Mouse (Mus musculus) retina, embryonic 14.5 days (tissue): ENCODE results near the gene Rab14.

ENCODE experiments used
- DNase-seq: peaks from one replicate; pipeline ENCODE4 v3.0.0-alpha.2; 2015; ENCODE audit warnings: low spot score

Gene Rab14

DNA sequence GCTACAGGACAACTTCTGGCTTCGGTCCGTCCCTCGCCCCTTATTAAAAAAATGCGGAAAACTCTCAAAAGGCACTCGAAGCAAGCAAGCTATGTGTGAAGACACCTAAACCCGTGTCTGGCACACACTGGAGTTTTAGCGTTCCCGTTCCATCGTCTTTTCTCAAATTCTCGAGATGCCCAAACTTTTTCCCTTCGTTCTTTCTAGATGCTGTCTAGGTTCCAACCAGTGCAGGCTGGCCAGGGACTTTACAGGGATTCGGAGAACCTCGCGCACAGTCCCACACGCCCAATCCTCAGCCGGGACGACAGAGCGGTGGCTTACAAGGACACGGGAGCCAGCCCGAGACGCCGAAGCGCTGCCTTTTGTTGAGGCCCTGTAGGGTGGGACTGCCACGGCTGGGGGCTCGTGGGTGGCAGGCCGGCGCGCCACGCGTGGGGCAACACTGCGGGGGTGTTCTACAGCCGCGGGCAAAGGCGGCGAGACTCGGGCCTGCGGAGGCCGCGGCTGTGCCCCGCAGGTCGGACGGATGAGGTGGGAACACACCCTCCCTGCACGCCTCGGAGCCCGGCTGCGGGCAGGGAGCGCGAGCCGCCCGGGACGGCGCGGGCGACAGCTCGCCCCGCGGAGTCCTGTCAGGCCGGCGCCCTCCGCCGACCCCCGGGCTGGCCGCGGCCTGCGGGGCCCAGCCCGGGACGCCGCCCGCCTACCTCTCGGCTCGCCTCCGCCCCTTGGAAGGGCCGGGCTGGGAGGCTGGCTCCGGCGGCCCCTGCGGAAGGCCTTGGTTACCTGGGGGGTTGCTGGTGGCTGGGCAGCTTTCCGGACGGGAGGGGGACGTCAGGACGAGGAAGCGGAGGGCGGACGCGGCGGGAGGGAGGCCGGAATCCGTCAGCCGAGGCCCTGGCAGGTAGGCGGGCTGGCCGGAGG, 686 bp downstream of the Rab14 start:
- peak; percentile 43 for DNase-seq

DNA sequence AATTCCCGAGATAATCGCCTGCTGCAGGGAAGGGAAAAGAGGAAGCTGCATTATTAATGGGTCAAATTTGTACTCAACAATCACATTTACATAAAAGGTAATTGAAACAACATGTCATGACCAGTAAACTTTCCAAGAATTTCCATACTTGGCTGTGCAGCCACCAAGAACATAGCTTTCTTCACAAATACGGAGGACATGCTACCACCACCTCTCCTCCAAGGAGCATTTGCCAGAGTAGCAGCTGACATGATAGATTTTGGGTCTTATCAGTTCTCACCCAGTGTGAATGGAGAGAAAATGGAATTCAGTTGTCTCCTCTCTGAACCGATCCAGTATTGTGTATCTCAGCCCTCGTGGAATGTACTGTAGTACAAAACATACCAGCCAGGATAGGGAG, 1.4 kb downstream of the Rab14 start:
- no peak for DNase-seq

DNA sequence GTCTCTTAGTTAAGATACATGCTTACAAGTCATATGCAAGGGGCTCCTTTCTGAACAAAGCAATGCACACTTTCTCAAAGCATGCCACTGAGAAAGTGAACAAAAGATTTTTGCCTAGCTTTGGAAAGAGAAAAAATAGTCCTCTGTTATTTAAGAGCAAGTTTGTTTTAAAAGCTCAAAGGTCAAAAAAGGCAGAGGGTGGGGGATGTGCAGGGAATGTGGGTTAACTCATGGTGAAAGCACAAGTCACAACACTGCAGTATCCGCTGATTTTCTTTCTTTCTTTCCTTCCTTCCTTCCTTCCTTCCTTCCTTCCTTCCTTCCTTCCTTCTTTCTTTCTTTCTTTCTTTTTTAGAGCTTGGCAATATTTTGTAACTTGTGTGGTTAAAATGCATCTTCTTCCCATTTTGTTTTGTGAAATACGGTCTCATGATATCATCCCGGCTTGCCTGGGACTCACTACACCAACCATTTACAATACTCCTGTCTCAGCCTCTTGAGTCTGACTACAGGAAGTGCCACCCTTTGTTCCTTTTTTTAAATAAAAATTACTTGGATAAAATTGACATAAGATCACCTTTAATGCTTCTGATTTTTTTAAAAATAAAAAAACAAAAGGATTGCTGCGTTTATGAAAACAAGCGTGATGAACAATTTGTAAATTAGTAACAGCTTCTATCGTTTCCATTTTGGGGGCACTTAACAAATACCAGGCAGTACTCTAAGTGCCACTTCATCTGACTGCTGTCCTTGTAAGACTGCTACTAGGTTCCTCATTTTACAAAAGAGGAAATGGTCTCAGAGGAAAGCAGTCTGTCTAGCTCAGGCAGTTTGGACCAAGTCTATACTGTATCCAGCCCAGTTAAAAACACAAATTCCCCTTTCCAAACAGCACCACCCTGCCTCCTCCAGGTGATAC, 5.0 kb downstream of the Rab14 start:
- DNase-seq: no peak

DNA sequence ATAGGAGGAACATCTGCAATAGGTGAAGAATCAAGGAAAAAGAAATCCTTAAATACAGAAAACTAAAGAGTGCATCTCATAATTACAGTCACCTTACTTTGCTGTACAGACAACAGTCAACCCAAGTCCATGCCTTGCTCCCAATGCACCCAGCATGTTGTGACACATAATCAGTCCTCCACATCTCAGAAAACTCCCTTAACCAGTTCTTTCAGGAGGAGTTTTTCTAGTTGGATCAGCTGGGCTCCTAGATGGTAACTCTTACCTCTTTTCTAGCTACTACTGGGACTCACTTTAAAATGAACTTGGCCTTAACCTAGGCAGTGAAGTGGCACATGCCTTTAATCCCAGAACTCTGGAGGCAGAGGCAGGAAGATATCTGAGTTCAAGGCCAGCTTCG, 6.9 kb downstream of the Rab14 start:
- no peak for DNase-seq

DNA sequence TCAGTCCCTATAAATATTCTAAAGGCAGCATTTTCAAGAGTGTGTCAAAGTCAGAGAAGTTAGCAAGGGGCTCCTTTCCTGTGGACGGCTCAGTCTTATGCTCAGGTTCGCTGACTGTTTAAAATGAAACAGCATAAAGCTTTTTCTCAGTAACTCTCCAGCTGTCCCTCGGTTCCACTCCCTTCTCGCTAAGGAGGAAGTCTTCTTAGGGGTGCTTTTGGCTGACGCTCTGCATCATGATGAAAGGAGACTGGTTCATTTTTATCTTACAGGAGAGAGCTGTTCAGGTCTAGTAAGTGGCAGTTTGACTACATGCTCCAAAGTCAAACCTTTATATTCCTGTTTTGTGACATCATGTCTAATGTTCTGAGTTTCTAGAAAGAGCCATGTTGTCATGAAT, 12.0 kb downstream of the Rab14 start:
- DNase-seq: no peak

DNA sequence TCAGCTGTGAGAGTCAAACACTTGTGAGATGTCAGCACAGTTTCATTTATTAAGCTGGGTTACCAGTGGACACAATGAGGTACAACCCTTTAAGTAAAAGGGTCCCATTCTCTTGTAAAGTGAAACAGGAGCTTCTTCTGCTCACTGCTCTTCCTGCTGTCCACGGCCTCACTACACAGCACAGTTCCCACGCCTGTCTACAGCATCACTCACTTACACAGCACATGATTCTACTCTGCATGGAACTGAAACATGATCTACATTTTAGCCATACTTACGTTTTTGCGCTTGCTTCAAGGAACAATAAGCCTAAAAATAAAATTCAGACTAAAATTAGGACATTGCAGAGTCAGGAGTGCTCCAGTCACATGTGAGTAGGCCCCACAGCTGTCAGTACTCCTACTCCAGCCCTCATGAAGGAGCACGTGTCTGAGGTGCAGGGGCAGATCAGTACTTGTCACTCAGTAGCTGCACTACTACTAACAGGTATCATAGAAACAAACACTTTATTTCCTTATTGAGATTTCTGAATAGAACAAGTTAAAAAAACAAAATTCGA, 17.7 kb downstream of the Rab14 start:
- DNase-seq: no peak

DNA sequence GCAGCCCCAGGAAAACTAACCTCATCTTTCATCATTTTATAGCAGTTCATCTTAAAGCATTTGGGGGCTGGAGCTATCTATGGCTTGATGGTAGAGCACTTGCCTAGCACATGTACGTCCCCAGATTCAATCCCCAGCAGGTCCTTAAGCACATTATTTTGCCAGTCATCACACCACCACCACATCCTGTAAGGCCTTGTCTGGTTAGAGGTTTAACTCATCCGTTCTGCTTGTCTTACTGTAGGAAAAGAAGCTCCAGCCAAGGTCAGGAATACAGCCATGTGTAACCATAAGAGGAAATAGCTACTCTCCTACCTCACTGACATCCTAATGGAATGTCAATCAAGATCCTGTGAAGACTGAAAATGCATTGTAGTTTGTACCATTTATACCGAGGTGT, 22.8 kb downstream of the Rab14 start:
- no peak for DNase-seq

DNA sequence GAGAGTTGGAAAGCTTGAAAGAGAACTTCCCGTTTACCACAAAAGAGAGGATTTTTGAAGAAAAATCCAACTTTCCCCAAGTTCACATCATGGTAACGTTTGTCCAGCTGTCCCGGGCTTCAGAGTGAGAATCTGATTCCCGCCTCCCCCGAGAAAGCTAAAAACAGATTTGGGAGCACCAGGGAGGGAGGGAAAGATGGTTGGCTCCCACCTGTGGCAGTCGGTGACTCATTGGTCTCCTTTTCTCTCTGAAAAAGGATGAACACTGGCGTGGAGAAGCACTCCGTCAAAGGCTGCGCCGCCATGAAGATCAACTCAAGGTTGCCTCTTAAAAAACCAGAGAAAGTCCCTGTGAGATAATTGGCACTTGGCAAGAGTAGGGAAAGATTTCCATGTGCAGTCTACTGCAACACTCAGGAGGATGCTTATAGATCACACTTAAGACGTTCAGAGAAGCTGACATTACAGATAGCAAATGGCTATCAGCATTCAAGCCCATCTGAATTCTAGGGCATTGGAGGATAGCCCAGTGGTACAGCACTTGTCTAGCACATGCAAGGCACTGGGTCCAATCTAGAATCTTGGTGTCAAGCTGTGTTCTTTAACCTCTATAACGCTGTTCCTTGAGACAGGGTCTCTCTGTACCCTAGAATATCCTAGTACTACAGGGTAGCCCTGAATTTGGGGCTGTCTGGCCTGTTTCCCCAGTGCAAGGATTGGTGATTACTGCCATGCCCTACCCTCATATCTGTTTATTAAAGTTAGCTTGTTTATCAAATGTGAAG, 25.4 kb downstream of the Rab14 start:
- no peak for DNase-seq

DNA sequence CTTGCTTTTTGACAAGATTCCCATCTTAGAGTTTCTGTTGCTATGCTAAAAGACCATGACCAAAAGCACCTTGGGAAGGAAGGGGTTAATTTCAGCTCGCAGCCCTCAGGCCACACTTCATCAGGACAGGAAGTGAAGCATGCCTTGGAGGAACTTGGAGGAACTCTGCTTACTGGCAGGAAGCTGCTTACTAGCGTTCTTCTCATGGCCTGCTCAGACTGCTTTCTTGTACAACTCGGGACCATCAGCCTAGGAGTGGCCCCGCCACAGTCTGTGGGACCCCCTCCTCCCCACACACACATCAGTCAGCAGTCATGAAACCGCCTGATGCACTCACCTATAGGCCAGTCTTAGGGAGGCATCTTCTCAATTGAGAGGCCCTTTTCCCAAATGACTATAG, 26.8 kb downstream of the Rab14 start:
- DNase-seq: no peak

DNA sequence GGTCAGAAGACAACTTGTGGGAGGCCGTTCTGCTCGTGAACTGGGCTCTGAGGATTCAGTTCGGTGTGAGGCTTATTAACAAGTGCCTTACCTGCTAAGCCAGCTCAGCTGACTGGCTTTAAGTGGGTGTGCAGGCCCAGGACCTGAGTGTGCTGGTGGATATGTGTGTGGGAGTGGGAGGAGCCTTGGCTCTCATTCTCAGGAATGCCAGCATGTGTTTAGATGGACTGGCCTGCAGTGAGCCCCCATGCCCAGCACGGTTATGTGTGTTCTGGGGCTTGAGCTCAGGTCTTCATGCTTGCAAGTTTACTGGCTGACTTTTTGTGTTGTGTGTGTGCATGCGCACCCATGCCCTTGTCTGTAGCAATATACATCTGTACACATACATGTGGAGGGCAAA, 27.3 kb downstream of the Rab14 start:
- DNase-seq: no peak

DNA sequence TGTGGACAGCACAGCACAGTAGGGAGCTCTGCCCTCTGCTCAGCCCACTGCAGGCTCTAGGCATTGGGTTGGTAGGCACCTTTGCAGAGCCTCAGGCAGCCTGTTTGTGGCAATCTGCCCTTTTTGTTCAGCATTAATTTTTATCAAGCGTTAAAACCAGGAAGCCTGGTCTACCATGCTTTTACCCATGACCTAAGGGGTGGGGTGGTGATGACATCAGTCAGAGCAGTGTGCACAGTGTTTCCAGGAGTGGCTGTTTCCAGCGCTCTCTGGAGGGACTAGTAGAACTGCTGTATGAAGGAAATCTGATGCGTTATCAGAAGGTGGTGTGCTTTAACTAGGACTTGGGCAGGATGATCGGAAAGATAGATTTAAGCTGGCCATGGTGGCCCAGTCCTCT, 28.7 kb downstream of the Rab14 start:
- no peak for DNase-seq

DNA sequence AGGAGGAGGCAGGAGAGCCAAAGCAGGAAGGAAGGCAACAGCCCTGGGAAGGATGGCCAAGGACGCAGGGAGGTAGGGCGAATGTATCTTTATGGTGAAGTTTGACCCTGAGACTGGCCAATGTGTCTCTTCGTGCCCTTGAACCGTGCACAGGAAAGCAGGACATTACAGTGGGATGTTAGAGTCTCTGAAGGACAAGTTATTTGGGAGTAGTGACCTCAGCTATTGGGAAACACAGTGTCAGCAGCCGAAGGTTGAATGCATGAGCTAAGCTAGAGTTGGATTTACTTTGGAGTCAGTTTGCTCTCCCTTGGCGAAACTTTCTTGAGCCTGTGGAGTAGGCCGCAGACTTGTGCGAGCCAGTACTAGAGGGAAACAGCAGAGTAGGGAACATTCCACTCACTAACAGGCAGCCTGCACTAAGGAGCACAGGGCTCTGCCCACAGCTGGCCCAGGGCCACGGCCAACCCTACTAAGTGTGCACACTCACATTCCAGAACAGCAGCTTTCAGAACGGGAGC, 29.5 kb downstream of the Rab14 start:
- DNase-seq: no peak

DNA sequence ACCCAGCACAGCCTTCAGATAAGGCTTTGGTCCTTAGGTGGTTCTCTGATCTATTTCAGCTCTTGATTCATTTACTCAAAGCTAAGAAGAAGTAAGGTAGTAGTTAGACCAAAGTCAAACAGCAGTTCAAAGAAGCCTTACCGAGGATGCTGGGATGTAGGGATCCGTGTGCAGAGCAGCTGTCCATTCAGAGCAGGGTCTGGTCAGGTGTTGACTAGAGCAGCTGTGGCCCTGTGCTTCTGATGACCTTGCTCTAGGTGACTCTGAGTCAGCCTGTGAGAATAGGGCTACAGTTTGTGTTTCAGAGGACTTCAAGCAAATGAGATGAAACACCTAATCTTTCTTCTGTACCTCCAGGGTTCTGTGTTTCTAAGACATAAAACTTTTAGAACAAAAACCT, 31.5 kb downstream of the Rab14 start:
- no peak for DNase-seq

DNA sequence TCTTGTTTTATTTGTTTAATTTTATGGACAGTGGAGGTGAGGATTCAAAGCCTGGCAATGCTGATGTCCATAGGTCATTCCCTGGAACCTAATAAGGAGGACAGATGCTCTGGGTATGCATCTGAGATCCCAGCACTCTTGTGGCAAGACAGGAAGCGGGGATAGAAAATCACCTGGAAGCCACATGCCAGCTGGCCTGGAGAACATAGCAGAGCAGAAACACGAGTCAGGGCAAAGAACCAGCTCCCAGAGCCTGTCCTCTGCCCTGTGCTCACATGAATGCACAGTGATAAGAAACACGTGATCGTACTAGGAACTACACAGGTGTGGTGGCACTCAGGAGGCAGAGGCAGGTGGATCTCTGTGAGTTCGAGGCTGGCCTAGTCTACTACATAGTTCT, 34.1 kb downstream of the Rab14 start:
- DNase-seq: no peak

DNA sequence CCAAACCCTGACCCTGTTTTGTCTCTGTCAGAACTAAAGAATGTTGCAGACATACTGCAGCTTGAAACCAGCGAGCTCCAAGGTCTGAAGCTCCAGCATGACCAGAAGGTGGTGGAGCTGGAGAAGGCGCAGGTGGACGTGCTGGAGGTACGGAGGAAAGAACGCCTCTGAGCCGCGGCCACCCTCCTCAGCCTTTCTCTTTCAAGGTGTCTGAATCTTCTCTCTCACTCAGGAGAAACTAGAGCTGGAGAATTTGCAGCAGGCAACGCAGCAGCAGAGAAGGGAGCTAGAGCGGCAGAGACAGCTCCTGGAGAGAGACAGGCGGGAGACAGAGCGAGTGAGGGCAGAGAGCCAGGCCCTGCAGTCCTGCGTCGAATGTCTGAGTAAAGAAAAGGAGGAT, 35.5 kb downstream of the Rab14 start:
- no peak for DNase-seq

DNA sequence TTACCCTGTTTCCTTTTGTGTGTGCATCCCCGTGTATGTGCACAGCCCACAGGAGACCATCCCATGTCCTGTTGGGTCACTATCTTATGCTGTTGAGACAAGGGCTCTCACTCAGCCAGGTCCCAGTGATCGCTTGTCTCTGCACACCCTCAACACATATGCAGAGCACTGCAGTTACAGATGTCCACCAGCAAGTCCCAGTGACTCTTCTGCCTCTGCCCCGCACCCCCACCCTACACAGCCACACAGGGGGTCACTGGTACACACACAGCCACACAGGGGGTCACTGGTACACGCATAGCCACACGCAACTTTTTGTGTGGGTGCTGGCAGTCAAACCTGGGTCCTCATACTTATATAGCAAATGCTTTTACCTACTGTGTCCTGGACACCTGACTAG, 37.5 kb downstream of the Rab14 start:
- DNase-seq: no peak

DNA sequence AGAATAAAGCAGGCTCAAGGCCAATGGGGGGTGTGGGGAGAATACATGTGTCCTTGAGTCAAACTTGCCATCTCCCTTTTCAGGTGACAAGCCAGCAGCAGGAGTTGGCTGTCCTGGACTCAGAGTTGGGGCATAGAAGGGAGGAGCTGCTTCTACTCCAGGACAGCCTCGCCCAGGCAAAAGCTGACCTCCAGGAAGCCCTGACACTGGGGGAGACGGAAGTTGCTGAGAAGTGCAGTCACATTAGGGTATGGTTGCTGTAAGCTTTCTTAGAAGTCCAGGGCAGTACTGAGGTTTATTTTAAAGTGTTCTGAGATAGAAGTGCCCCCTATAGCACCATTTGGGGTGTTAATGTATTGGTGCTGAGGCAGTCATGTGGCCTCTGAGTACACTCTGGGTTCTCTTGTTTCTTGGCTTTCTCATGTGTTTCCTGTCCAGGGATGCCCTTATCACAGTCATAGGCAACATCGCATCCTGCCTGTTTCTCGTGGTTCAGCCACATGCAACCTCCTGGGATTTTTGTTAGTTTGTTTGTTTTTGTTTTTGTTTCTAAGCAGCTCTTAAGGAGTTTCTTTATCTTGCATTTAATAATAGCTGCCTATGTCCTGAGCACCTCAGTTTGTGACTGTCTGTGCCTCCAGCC, 39.0 kb downstream of the Rab14 start:
- no peak for DNase-seq

DNA sequence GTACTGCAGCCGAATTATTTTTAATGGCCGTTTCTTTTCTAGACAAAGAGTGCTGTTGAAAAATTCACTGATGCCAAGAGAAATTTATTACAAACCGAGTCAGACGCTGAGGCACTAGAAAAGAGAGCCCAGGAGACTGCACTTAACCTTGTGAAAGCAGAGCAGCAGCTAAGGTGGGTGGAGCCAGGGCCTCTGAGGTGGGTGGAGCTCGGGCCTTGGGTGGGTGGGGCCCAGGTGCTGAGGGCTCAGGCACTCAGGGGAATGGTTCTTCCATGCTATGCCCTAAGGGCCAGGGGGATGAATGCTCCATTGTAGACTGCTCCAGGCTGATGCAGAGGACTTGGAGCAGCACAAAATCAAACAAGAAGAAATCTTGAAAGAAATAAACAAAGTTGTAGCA, 40.7 kb downstream of the Rab14 start:
- DNase-seq: no peak

DNA sequence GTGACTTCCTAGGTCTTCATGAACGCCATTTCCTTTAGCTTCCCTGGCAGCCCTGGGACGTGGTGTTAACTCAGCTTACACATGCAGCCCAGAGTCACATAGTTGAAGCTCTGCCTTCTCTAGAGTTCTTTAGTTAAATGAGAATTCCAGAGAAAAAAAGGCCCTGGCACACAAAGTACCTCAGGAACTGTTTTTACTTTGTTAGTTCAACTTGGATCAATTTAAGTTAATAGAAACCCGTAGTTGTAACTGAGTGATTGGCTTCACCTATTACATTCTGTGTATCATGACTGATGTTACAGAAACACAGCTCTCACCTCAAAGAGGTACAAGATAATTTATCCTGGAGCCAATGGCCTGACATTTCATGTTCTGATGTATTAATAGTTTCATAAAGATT, 42.6 kb downstream of the Rab14 start:
- DNase-seq: no peak

DNA sequence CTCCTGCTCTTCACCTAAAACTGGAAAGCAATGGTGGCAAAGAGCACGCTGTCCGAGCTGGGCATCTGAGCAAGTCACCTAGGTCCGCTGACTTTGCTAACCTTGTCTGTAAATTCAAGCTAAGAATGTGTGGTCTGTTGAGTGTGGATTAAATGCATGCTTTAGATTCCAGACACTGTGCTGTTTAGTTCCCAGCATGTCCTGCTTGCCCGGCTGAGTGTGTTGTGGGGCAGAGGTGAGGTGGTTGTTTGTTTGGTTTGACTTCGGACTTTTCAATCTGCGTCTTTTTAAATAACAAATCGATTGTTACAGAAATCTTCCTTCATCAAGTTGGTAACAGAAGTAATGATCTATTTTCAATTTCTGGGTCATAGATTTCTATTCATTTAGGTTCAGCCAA, 43.1 kb downstream of the Rab14 start:
- no peak for DNase-seq

DNA sequence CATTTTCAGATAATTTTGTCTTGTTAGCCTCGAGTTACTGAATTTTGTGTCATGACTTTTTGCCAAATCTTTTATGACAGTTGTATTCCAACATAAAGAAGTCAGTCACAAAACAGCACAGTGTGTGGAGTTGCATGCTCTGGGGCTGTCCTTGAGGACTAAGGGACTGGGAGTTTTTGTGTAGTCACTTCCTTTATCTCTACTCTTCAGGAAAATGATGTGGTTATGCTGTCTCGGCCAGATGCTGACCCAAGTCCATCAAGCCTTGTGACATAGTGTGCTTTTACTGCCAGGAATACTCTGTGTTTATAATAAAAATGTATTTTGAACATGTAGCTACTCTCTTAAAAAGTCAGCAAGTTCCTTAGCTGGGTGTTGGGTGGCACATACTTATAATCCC, 43.9 kb downstream of the Rab14 start:
- no peak for DNase-seq
